Mouse (Mus musculus) large intestine, adult 2 months (tissue): ENCODE measurements around the gene Gm5127. TPM values are rescaled to one million over a fixed set of nuclear protein-coding genes. Genes with fewer than 3 reads are reported as not detected.

Source experiments
- DNase-seq: peaks from one replicate; pipeline ENCODE4 v3.0.0-alpha.2; 2012; ENCODE audit warnings: low read depth, low spot score
- WGBS: fragments of 180-500 bp; shearing (Covaris S2); methylation state at CpG from one replicate; pipeline ENCODE4 v1.1.7; 2018; 5-methylcytosine and 5-hydroxymethylcytosine counted together
- polyA plus RNA-seq: library from polyadenylated mRNA; depleted of rRNA; stranded (reverse); fragments of >200 nt; gene quantifications from 2 replicates; pipeline ENCODE4 v1.2.3, GENCODE M21; 2012; rRNA removed

Gm5127 gene
- 0.07 and 0.12 TPM in 2 replicates for polyA plus RNA-seq

- no peak for DNase-seq
- 51% methylated on average over 3 of the region's 3 CpGs for WGBS
These were observed at the start of gene Gm5127 for GRCm38 (mm10) chrX:106582886-106583285. Gm5127 (plus strand) TSS chrX:106583186.

GRCm38 (mm10) chrX:106536359-106536758, 46.6 kb upstream of the Gm5127 start:
- DNase-seq, result no peak
- 35% methylated on average over 3 of the region's 3 CpGs for WGBS

- DNase-seq, result no peak
- WGBS, result 68% methylated on average over 2 of the region's 2 CpGs
These were observed 27.5 kb upstream of the Gm5127 start for GRCm38 (mm10) chrX:106555457-106555856.

- DNase-seq, result no peak
- WGBS, result 65% methylated on average over 3 of the region's 3 CpGs
These were observed 4.0 kb upstream of the Gm5127 start for GRCm38 (mm10) chrX:106578966-106579365.

- no peak for DNase-seq
These were observed 2.6 kb upstream of the Gm5127 start for GRCm38 (mm10) chrX:106580410-106580809.

GRCm38 (mm10) chrX:106582197-106582596, 789 bp upstream of the Gm5127 start:
- DNase-seq, result no peak
- 47% methylated on average over 2 of the region's 2 CpGs for WGBS

- no peak for DNase-seq
These were observed 10.9 kb downstream of the Gm5127 start for GRCm38 (mm10) chrX:106593914-106594313.

- DNase-seq, result no peak
- 79% methylated on average over 1 of the region's 1 CpGs for WGBS
These were observed 12.9 kb downstream of the Gm5127 start for GRCm38 (mm10) chrX:106595904-106596303.

GRCm38 (mm10) chrX:106602574-106603258, 19.7 kb downstream of the Gm5127 start:
- no peak for DNase-seq
- WGBS, result 24% methylated on average over 9 of the region's 9 CpGs

GRCm38 (mm10) chrX:106603386-106603785, 20.4 kb downstream of the Gm5127 start, which contains the start of gene Cysltr1:
Cysltr1 (minus strand) TSS chrX:106603679.
- WGBS, result 13% methylated on average over 6 of the region's 6 CpGs
- no peak for DNase-seq

- 54% methylated on average over 1 of the region's 1 CpGs for WGBS
- DNase-seq, result no peak
These were observed 39.5 kb downstream of the Gm5127 start for GRCm38 (mm10) chrX:106622512-106622911.

- WGBS, result 29% methylated on average over 3 of the region's 3 CpGs
- DNase-seq, result no peak
These were observed 40.7 kb downstream of the Gm5127 start for GRCm38 (mm10) chrX:106623667-106624066.

GRCm38 (mm10) chrX:106628514-106628913, 45.5 kb downstream of the Gm5127 start:
- no peak for DNase-seq

GRCm38 (mm10) chrX:106633543-106633942, 50.6 kb downstream of the Gm5127 start:
- no peak for DNase-seq

More at GRCm38 (mm10) chrX:106628514-106628913, 45.5 kb downstream of the Gm5127 start:
- WGBS, result 64% methylated on average over 1 of the region's 1 CpGs

GRCm38 (mm10) chrX:106634799-106635541, 52.0 kb downstream of the Gm5127 start:
- DNase-seq, result no peak
- WGBS, result 80% methylated on average over 3 of the region's 3 CpGs

GRCm38 (mm10) chrX:106662101-106662500, 79.1 kb downstream of the Gm5127 start:
- no peak for DNase-seq

- WGBS, result 83% methylated on average over 3 of the region's 3 CpGs
- DNase-seq, result no peak
These were observed 121.6 kb downstream of the Gm5127 start for GRCm38 (mm10) chrX:106704590-106704989.

- WGBS, result 24% methylated on average over 2 of the region's 2 CpGs
- DNase-seq, result no peak
These were observed 134.2 kb downstream of the Gm5127 start for GRCm38 (mm10) chrX:106717160-106717559.

- no peak for DNase-seq
These were observed 159.3 kb downstream of the Gm5127 start for GRCm38 (mm10) chrX:106742241-106742640.

- 48% methylated on average over 1 of the region's 1 CpGs for WGBS
These were observed 172.3 kb downstream of the Gm5127 start for GRCm38 (mm10) chrX:106755272-106755671.

More at GRCm38 (mm10) chrX:106755272-106755671, 172.3 kb downstream of the Gm5127 start:
- no peak for DNase-seq
